Mouse (Mus musculus) spleen, adult 2 months (tissue): ENCODE measurements around the gene Hoxa2. TPM values are rescaled to one million over a fixed set of nuclear protein-coding genes. Genes with fewer than 3 reads are reported as not detected.

Experiments used
- DNase-seq, 2 experiments: peaks; one replicate each; pipeline versions ENCODE4 v3.0.0 to v3.0.0-alpha.2; 2012 to 2021; ENCODE audit warnings: low spot score in 2 of 2, low read depth in 1 of 2
- H3K27ac ChIP-seq: fragments of 200-500 bp; 2 replicates; pipeline ENCODE4 v1.5.1; 2012; ENCODE audit warnings: low read length, inconsistent platforms; ENCODE audit not compliant: insufficient read depth
- H3K27me3 ChIP-seq: fragments of 200-500 bp; 2 replicates; pipeline ENCODE4 v1.6.1; 2012; ENCODE audit warnings: mild to moderate bottlenecking, moderate library complexity, low read length, inconsistent platforms; ENCODE audit not compliant: control insufficient read depth, insufficient read depth
- H3K36me3 ChIP-seq: fragments of 200-500 bp; 2 replicates; pipeline ENCODE4 v1.6.1; 2012; ENCODE audit warnings: mild to moderate bottlenecking, low read length, inconsistent platforms; ENCODE audit not compliant: control insufficient read depth, insufficient read depth
- H3K4me1 ChIP-seq: fragments of 200-500 bp; 2 replicates; pipeline ENCODE4 v1.6.1; 2011; ENCODE audit warnings: inconsistent platforms; ENCODE audit not compliant: control insufficient read depth, insufficient read depth, insufficient read length
- H3K4me3 ChIP-seq: fragments of 200-500 bp; 2 replicates; pipeline ENCODE4 v1.5.1; 2011; ENCODE audit warnings: mild to moderate bottlenecking, inconsistent platforms; ENCODE audit not compliant: insufficient read depth, insufficient read length; ENCODE audit errors: extremely low read depth
- CTCF ChIP-seq: fragments of 200-500 bp; IDR thresholded peaks from 2 replicates; pipeline ENCODE4 v1.5.1; 2011; ENCODE audit warnings: mild to moderate bottlenecking, inconsistent platforms; ENCODE audit not compliant: insufficient read depth, insufficient read length, insufficient replicate concordance; ENCODE audit errors: extremely low read depth
- POLR2A ChIP-seq: fragments of 200-500 bp; IDR thresholded peaks from 2 replicates; pipeline ENCODE4 v1.6.1; 2011; ENCODE audit warnings: low read depth, low read length, inconsistent platforms
- WGBS: fragments of 180-500 bp; shearing (Covaris S2); methylation state at CpG from one replicate; pipeline ENCODE4 v1.1.7; 2018; 5-methylcytosine and 5-hydroxymethylcytosine counted together
- polyA plus RNA-seq: library from polyadenylated mRNA; depleted of rRNA; stranded (reverse); fragments of >200 nt; gene quantifications from 2 replicates; pipeline ENCODE4 v1.2.3, GENCODE M21; 2012; rRNA removed

The Hoxa2 gene
- polyA plus RNA-seq, 1 experiment, result 0.27 TPM

GRCm38 (mm10) chr6:52138576-52138975 lies 26.1 kb downstream of the Hoxa2 start:
- DNase-seq, result no peak
- Histone ChIP-seq H3K27me3 (no peaks in the 10 kb centered on the region), H3K4me3 (no peak overlapping the region), H3K36me3 (no peaks in the 10 kb centered on the region), H3K27ac (no peak overlapping the region), H3K4me1 (no peaks in the 10 kb centered on the region)
- WGBS, result 78% methylated on average over 10 of the region's 10 CpGs
- no peak for TF ChIP-seq POLR2A

GRCm38 (mm10) chr6:52137841-52138535 lies 26.6 kb downstream of the Hoxa2 start:
- 86% methylated on average over 9 of the region's 9 CpGs for WGBS
- TF ChIP-seq POLR2A (no peak), CTCF (no peak)
- Histone ChIP-seq H3K27me3 (no peaks in the 10 kb centered on the region), H3K27ac (no peak overlapping the region), H3K36me3 (no peaks in the 10 kb centered on the region), H3K4me1 (no peaks in the 10 kb centered on the region), H3K4me3 (no peak overlapping the region)
- no peak for DNase-seq

DNA sequence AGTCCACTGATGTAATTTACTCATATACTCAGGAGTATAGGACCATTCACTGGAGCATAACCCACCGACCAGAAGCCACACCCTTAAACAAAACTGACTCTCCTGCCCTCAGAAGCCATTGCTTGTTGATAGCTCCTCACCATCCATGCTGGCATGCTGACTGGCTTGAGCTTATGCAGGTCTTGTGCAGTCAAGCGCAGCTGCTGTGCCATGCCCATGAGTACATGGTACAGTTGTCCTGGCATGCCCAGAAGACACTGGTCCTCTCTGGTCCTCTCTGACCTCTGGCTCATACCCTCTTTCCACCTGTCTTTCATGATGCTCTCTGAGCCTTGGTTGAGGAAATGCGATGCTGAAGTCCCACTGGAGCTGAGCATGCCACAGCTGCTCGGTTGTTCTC lies 41.0 kb downstream of the Hoxa2 start:
- Histone ChIP-seq H3K27ac (no peak overlapping the region), H3K36me3 (no peaks in the 10 kb centered on the region), H3K4me1 (no peaks in the 10 kb centered on the region), H3K27me3 (no peaks in the 10 kb centered on the region), H3K4me3 (no peak overlapping the region)
- 76% methylated on average over 4 of the region's 4 CpGs for WGBS
- DNase-seq, result no peak
- TF ChIP-seq CTCF (no peak), POLR2A (no peak)

GRCm38 (mm10) chr6:52121173-52121572 lies 43.5 kb downstream of the Hoxa2 start:
- DNase-seq, result no peak
- H3K27me3 ChIP-seq, result no peaks in the 10 kb centered on the region
- H3K36me3 ChIP-seq, result no peaks in the 10 kb centered on the region
- H3K27ac ChIP-seq, result no peak overlapping the region
- 72% methylated on average over 3 of the region's 3 CpGs for WGBS
- no peaks in the 10 kb centered on the region; the same call in 1 of the 2 replicates for H3K4me1 ChIP-seq
- no peak overlapping the region for H3K4me3 ChIP-seq
- no peak for TF ChIP-seq CTCF
- TF ChIP-seq POLR2A, result no peak

DNA sequence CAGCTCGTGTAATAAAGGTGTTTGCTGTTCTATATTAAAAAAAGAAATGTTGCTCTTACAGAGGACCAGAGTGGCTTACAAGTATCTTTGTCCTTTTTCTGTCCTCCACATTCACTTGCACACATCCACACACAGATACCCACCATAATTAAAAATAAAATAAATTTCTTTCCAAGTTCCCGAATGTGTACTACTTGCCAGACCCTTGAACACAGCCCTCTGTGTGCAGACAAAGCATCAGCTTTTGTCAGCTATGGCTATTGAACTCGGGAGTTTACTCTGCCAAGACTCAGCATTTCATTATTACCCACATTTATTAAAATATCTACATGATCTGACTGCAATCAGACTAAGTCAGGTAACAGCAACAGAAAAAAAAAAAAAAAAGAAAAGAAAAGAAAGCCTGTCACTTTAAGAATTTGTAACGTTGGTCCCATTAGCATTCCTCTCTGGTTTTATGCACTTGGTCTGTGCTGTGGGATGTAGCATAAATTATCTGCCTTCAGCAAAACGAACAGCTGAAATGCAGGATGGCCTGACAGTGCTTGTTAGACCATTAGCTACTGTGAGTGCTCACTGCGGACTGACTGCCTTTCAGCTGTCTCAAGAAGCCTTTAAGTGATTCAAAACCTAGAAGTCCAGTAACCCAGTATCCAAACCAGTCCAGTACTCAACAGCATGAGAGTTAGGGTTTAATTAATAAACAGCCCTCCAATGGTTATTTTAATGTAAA lies 45.6 kb downstream of the Hoxa2 start:
- DNase-seq, result no peak
- TF ChIP-seq CTCF, result no peak
- TF ChIP-seq POLR2A, result no peak
- H3K4me1 ChIP-seq, result no peaks in the 10 kb centered on the region; the same call in 1 of the 2 replicates
- H3K4me3 ChIP-seq, result no peak overlapping the region
- no peak overlapping the region for H3K27ac ChIP-seq
- WGBS, result 65% methylated on average over 6 of the region's 6 CpGs
- H3K36me3 ChIP-seq, result no peaks in the 10 kb centered on the region
- no peaks in the 10 kb centered on the region for H3K27me3 ChIP-seq

- peak in 1 of 2 experiments; percentile 23 for DNase-seq
- TF ChIP-seq CTCF, result no peak
- no peak for TF ChIP-seq POLR2A
- no peaks in the 10 kb centered on the region; the same call in 1 of the 2 replicates for H3K4me1 ChIP-seq
- H3K36me3 ChIP-seq, result no peaks in the 10 kb centered on the region
- H3K4me3 ChIP-seq, result no peak overlapping the region
- H3K27me3 ChIP-seq, result no peaks in the 10 kb centered on the region
- 40% methylated on average over 5 of the region's 5 CpGs for WGBS
- no peak overlapping the region for H3K27ac ChIP-seq
These were observed 48.7 kb downstream of the Hoxa2 start for GRCm38 (mm10) chr6:52115899-52116298.

Other genes starting within 250 kb of the Hoxa2 start
- 6.0 and 9.1 TPM in 2 replicates for gene Skap2, start 152.3 kb downstream of the Hoxa2 start, polyA plus RNA-seq
- gene Hoxa1, start 6.5 kb downstream of the Hoxa2 start, polyA plus RNA-seq, result 0.12 and 0.21 TPM in 2 replicates
- gene 5730596B20Rik, start 12.7 kb upstream of the Hoxa2 start, polyA plus RNA-seq, result not detected in 2 replicates
- gene Hoxa4, start 26.9 kb upstream of the Hoxa2 start, polyA plus RNA-seq, result 0.68 and 0.79 TPM in 2 replicates
- 1.3 and 1.8 TPM in 2 replicates for gene Hoxa5, start 39.8 kb upstream of the Hoxa2 start, polyA plus RNA-seq
- gene Hoxa6, start 43.9 kb upstream of the Hoxa2 start, polyA plus RNA-seq, result 0.46 TPM in 1 of 2 replicates, not detected in the other
- gene Hoxa3, start 48.5 kb upstream of the Hoxa2 start, polyA plus RNA-seq, result 1.4 and 1.5 TPM in 2 replicates
- not detected in 2 replicates for gene Gm28308, start 48.5 kb upstream of the Hoxa2 start, polyA plus RNA-seq
- gene Hoxa7, start 57.0 kb upstream of the Hoxa2 start, polyA plus RNA-seq, result 0.56 and 0.79 TPM in 2 replicates
- gene Hoxa9, start 66.3 kb upstream of the Hoxa2 start, polyA plus RNA-seq, result 0.18 and 0.31 TPM in 2 replicates
- gene Hoxa10, start 76.0 kb upstream of the Hoxa2 start, polyA plus RNA-seq, result not detected in 2 replicates
- gene Hoxa11, start 81.0 kb upstream of the Hoxa2 start, polyA plus RNA-seq, result not detected in 2 replicates
- not detected in 2 replicates for gene Hoxa13, start 96.0 kb upstream of the Hoxa2 start, polyA plus RNA-seq
- not detected in 2 replicates for gene Evx1, start 148.7 kb upstream of the Hoxa2 start, polyA plus RNA-seq